Mouse (Mus musculus) hindbrain, embryonic 15.5 days (tissue): ENCODE data around the gene Cacna2d2. TPM values are rescaled to one million over a fixed set of nuclear protein-coding genes. Genes with fewer than 3 reads are reported as not detected.

Experiments used
- ATAC-seq: fragments of 200-750 bp; cut with Nextera tagmentation; 2 replicates; pipeline ENCODE4 v1.8.0; 2017; ENCODE audit warnings: low read depth, moderate number of reproducible peaks, moderate TSS enrichment; ENCODE audit not compliant: low FRiP score
- H3K27ac ChIP-seq: fragments of 300-500 bp; sonication (generic); replicated peaks from 2 replicates; pipeline ENCODE4 v1.5.1; 2015; ENCODE audit warnings: mild to moderate bottlenecking, inconsistent platforms
- H3K27me3 ChIP-seq: fragments of 300-500 bp; sonication (generic); 2 replicates; pipeline ENCODE4 v1.6.1; 2015; ENCODE audit warnings: control low read depth, inconsistent platforms
- H3K36me3 ChIP-seq: fragments of 300-500 bp; sonication (generic); 2 replicates; pipeline ENCODE4 v1.6.1; 2015; ENCODE audit warnings: control low read depth, inconsistent platforms
- H3K4me1 ChIP-seq: fragments of 300-500 bp; sonication (generic); replicated peaks from 2 replicates; pipeline ENCODE4 v1.6.1; 2015; ENCODE audit warnings: control low read depth, inconsistent platforms
- H3K4me2 ChIP-seq: fragments of 300-500 bp; sonication (generic); 2 replicates; pipeline ENCODE4 v1.6.1; 2015; ENCODE audit warnings: moderate library complexity, mild to moderate bottlenecking, inconsistent platforms
- H3K4me3 ChIP-seq: fragments of 300-500 bp; sonication (generic); 2 replicates; pipeline ENCODE4 v1.5.1; 2015; ENCODE audit warnings: mild to moderate bottlenecking, inconsistent platforms
- H3K9ac ChIP-seq: fragments of 300-500 bp; sonication (generic); 2 replicates; pipeline ENCODE4 v1.6.1; 2015; ENCODE audit warnings: inconsistent platforms
- H3K9me3 ChIP-seq: fragments of 300-500 bp; sonication (generic); 2 replicates; pipeline ENCODE4 v1.6.1; 2016; ENCODE audit warnings: control low read depth, inconsistent platforms
- WGBS: fragments of 180-500 bp; shearing (Covaris S2); methylation state at CpG from one replicate; pipeline ENCODE4 v1.1.7; 2015; 5-methylcytosine and 5-hydroxymethylcytosine counted together
- polyA plus RNA-seq: library from polyadenylated mRNA; unstranded; fragments of >200 nt; fragmentation: Nextera tagmentation; extraction: Ambion mirVana; gene quantifications from 2 replicates; pipeline ENCODE4 v1.2.1, GENCODE M21; 2015

Cacna2d2 gene
- polyA plus RNA-seq, 1 experiment from 2014 or later, result 10.7 TPM

DNA sequence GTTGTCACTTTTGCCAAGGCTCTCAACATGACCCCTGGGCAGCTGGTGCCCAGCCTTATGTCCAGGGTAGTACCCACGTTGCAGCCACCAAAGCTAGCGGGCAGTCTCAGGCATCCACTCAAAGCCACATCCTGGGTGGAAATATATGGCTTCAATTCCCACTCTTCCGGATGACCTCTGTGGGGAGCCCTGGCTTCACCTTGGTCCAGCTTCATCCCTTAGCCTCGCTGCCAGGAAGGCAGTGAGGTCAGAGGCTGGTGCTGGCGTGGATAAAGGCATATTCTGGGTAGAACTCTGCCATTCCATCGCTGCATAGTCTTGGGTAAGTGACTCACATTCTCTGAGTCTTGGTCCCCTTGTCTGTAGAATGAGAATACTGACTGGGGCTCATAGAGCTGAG is 85.4 kb downstream of the Cacna2d2 start:
- Histone ChIP-seq H3K36me3 (no peaks in the 10 kb centered on the region), H3K4me2 (no peak overlapping the region; the same call in 1 of the 2 replicates), H3K4me3 (no peak overlapping the region), H3K9me3 (no peaks in the 10 kb centered on the region), H3K4me1 (peaks cover 56% of the 10 kb centered on the region), H3K9ac (no peak overlapping the region), H3K27ac (peak overlapping the region; percentile 80), H3K27me3 (no peaks in the 10 kb centered on the region)
- no peak for ATAC-seq
- 53% methylated on average over 6 of the region's 6 CpGs for WGBS

DNA sequence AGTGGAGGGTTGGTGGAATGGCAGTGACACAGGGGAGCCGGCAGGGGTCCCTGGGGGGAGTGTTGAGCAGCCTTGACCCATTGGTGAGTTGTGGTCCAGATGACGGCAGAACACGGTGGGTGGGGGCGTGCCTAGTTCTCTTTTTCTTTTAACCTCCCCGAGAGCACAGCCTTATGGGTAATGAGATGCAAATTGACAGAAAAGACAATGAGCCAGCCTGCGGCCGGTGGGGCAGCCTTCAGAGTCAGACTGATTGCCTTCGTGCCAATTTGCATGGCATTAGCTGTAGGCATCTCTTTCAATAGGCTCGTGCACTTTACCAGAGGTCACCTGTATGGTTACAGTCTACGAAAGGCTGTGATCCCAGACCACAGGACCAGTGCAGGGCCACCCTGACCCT is 86.7 kb downstream of the Cacna2d2 start:
- peaks cover 47% of the 10 kb centered on the region for H3K4me1 ChIP-seq
- H3K27me3 ChIP-seq, result no peaks in the 10 kb centered on the region
- no peaks in the 10 kb centered on the region for H3K36me3 ChIP-seq
- no peak overlapping the region for H3K4me3 ChIP-seq
- WGBS, result 6% methylated on average over 10 of the region's 10 CpGs
- no peak overlapping the region for H3K27ac ChIP-seq
- no peak overlapping the region for H3K4me2 ChIP-seq
- no peaks in the 10 kb centered on the region for H3K9me3 ChIP-seq
- no peak overlapping the region for H3K9ac ChIP-seq
- no peak for ATAC-seq

DNA sequence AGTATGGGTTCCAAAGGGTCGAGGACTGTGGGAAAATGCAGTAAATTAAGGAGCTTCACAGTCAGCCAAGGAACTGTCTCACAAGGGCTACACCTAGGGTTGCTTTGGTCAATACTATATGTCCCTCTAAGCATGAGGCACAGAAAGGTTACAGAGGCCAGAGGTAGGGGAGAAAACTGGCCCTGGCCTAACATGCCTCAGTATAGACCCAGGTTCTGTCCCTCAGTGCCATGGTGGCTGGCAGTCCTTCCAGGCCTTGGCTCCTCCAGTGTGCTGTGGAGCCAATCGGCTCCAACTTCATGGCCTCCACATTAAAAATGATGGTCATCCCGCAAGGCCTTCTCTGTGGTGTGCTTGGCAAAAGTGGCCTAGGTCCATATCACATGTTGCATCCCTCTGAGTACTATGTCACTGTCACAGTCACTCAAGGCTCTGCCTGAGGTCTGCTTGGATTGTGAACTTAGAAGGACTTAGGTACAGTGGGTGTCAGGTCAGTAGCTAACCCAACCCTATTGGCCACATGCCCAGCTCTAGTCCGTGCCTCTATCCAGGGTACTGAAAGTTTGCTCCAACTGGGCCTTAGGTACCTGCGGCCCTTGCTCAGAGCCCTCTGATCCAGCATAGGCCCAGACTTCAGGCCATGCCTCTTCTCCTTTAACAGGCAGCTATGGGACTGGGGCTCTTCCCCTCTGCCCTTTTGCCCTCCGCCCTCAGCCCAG is 87.3 kb downstream of the Cacna2d2 start:
- no peak overlapping the region for H3K4me3 ChIP-seq
- ATAC-seq, result no peak
- no peaks in the 10 kb centered on the region for H3K27me3 ChIP-seq
- no peak overlapping the region for H3K4me2 ChIP-seq
- 70% methylated on average over 6 of the region's 6 CpGs for WGBS
- H3K9ac ChIP-seq, result no peak overlapping the region
- H3K36me3 ChIP-seq, result no peaks in the 10 kb centered on the region
- H3K9me3 ChIP-seq, result no peaks in the 10 kb centered on the region
- H3K27ac ChIP-seq, result no peak overlapping the region
- peaks cover 41% of the 10 kb centered on the region for H3K4me1 ChIP-seq

DNA sequence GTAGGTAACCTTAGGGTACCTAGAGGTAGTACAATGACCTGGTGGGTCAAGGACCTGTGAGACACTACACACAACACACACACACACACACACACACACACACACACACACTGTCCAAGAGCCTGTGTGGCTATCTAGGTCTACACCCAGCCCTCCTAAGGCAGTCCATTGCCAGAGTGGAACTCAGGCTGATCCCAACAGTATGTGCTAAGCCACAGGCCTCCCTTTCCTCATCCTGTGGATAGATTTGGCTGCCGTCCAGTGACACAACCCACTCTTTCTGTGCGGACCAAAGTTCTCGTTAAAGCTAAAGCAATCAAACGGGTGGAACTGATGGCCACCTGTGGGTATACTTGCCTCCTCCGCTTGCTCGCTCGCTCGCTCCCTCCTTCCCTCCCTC is 90.7 kb downstream of the Cacna2d2 start:
- no peak for ATAC-seq
- H3K9ac ChIP-seq, result no peak overlapping the region
- WGBS, result 48% methylated on average over 8 of the region's 8 CpGs
- H3K36me3 ChIP-seq, result no peaks in the 10 kb centered on the region
- no peaks in the 10 kb centered on the region for H3K27me3 ChIP-seq
- H3K4me2 ChIP-seq, result no peak overlapping the region
- H3K4me1 ChIP-seq, result peaks cover 29% of the 10 kb centered on the region
- H3K9me3 ChIP-seq, result no peaks in the 10 kb centered on the region
- H3K4me3 ChIP-seq, result no peak overlapping the region
- H3K27ac ChIP-seq, result no peak overlapping the region

DNA sequence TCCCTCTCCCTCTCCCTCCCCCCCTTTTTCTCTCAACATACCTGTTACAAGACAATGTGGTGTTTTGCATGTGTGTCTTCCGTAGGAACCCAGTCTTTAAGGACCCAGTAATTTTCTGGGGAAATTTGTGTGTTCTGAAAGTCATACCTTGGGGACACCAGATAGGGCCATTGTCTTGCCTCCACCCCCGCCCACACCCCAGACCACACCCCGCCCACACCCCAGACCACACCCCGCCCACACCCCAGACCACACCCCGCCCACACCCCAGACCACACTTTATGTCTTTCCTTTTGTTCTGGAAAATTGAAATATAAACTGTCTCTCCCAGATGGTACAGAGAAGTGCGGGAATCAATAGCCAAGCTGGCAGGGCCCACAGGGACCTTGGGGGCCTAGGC is 91.2 kb downstream of the Cacna2d2 start:
- no peak for ATAC-seq
- H3K4me1 ChIP-seq, result peaks cover 24% of the 10 kb centered on the region

DNA sequence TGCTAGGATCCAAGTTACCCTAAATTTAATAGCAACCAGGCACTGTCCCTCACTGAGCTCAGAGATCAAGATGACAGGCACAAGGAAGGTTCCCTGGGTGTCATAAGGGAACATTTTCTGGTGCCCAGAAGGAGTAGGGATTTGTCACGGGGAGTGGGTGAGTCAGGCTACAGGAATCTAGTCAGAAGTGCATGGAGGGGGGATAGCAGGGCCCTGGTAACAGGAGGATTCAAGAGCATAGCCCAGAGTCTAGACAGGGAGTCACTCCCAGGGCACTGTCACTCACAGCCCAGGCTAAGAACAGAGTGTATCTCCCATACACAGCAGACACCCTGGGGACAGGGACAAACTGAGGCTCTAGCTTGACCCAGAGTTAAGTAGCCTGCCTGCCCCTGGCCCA is 94.1 kb downstream of the Cacna2d2 start:
- Histone ChIP-seq H3K9ac (no peak overlapping the region), H3K4me1 (0 out of 2 replicates have a peak, but pooled peaks cover 13% of the 10 kb centered on the region), H3K27ac (no peak overlapping the region), H3K4me2 (no peak overlapping the region), H3K27me3 (no peaks in the 10 kb centered on the region), H3K36me3 (no peaks in the 10 kb centered on the region), H3K4me3 (no peak overlapping the region), H3K9me3 (no peaks in the 10 kb centered on the region)
- WGBS, result 57% methylated on average over 1 of the region's 1 CpGs
- ATAC-seq, result no peak

More for the DNA sequence above, 91.2 kb downstream of the Cacna2d2 start:
- Histone ChIP-seq H3K27me3 (no peaks in the 10 kb centered on the region), H3K9me3 (no peaks in the 10 kb centered on the region), H3K4me2 (no peak overlapping the region), H3K4me3 (no peak overlapping the region), H3K27ac (no peak overlapping the region), H3K9ac (no peak overlapping the region), H3K36me3 (no peaks in the 10 kb centered on the region)
- WGBS, result 69% methylated on average over 6 of the region's 6 CpGs

DNA sequence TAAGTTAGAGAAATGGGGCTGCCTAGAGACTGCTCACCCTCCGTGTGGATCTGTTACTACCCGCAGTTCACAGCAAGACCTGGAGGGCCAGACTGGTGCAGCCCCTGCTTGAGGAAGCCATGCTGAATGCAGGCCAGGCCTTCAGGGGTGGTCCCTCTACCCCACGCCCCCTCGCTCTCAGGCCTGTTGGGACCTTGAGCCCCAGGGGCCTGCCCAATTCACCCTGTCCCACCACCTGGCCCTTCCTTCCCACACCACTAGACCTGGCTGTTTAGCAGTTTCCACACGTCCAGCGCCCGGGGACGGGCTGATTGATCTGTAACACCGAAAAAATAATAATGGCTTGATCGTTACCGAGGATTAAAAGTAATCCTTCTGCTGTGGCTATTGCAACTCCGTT is 94.8 kb downstream of the Cacna2d2 start:
- 73% methylated on average over 12 of the region's 12 CpGs for WGBS
- no peak overlapping the region for H3K4me3 ChIP-seq
- no peaks in the 10 kb centered on the region for H3K27me3 ChIP-seq
- no peaks in the 10 kb centered on the region for H3K9me3 ChIP-seq
- ATAC-seq, result no peak
- H3K9ac ChIP-seq, result no peak overlapping the region
- 0 out of 2 replicates have a peak, but pooled peaks cover 13% of the 10 kb centered on the region for H3K4me1 ChIP-seq
- no peak overlapping the region for H3K4me2 ChIP-seq
- H3K36me3 ChIP-seq, result no peaks in the 10 kb centered on the region
- no peak overlapping the region for H3K27ac ChIP-seq

DNA sequence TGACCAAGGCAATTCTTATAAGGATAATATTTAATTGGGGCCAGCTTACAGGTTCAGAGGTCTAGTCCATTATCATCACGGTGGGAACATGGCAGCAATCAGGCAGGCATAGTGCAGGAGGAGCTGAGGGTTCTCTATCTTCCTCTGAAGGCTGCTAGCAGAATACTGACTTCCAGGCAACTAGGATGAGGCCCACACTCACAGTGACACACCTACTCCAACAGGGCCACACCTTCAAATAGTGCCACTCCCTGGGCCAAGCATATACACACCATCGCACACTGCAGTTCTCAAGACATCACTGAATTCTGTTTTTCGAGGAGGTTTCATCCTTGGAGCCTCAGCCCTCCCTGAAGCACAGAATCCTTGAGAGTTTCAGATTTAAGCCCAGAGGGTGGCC is 96.9 kb downstream of the Cacna2d2 start:
- 88% methylated on average over 3 of the region's 3 CpGs for WGBS
- no peak overlapping the region for H3K4me2 ChIP-seq
- no peak for ATAC-seq
- no peaks in the 10 kb centered on the region for H3K27me3 ChIP-seq
- H3K9me3 ChIP-seq, result no peaks in the 10 kb centered on the region
- H3K36me3 ChIP-seq, result no peaks in the 10 kb centered on the region
- H3K4me1 ChIP-seq, result peaks cover 9% of the 10 kb centered on the region; the same call in 1 of the 2 replicates
- no peak overlapping the region for H3K4me3 ChIP-seq
- H3K9ac ChIP-seq, result no peak overlapping the region
- H3K27ac ChIP-seq, result no peak overlapping the region

DNA sequence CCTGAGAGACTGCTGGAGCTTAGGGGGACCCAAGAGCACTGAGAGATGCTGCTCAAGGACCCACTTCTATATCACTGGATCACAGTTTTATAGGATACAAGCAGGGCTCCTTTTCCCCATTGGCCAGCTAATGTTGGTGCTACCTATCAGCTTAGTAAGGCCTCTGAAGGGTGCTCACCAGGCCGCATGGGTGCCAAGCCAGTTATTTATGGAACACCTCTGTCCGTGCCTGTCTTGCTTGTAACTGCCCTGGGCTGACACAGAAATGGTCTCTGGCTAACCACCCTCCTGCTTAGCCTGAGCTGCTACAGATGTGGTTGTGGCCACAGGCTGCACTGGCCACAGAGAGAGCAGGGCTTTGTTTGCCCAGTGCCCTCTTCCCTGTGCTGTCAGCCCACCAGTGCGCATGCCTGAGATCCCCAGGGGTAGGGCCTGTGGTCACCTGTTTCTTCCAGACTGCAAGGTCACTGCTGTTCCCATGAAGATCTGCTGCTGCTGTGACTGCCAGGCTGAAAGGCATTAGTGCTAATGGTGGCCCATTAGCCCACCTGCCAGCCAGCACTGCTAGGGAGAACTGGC is 101.4 kb downstream of the Cacna2d2 start:
- WGBS, result 86% methylated on average over 3 of the region's 3 CpGs
- H3K9me3 ChIP-seq, result no peaks in the 10 kb centered on the region
- H3K4me1 ChIP-seq, result peaks cover 25% of the 10 kb centered on the region
- no peak overlapping the region for H3K4me2 ChIP-seq
- H3K36me3 ChIP-seq, result no peaks in the 10 kb centered on the region
- no peaks in the 10 kb centered on the region for H3K27me3 ChIP-seq
- no peak overlapping the region for H3K4me3 ChIP-seq
- no peak for ATAC-seq
- H3K9ac ChIP-seq, result no peak overlapping the region
- peak overlapping the region; percentile 2; the same call in 1 of the 2 replicates for H3K27ac ChIP-seq

DNA sequence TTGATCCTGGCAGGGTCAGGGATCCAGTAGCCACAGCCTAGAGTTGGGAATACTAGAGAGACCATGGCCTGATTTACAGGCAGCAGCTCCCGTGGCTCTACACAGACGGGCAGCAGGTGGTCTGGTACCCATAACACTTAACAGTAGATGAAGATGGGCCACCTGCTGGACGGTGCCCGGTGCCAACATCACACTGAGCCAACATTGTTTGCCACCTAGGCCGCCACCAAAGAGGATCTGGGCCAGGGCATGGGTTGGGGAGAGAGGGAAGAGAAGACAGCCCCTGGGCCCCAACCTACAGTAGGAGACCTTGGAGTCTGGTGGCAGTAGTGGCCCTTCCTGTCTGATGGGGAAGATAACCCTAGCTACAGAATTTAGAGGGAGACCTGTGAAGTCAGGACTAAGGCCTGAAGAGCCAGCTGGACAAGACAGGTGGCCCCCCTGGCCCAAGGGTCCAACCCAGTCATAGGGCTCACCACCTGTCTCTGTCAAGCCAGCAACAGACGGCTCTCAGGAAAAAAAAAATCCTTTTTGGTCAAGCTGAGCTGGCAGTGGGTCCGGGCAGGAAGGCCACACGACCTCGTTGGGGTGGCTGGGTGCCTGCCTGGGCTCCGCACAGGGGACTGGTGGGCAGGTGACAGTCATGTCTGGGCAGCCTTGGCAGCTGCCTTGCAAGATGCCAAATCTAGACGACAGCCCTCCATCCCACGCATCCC is 102.9 kb downstream of the Cacna2d2 start:
- Histone ChIP-seq H3K4me2 (no peak overlapping the region), H3K27me3 (no peaks in the 10 kb centered on the region), H3K27ac (no peak overlapping the region), H3K9me3 (no peaks in the 10 kb centered on the region), H3K36me3 (no peaks in the 10 kb centered on the region), H3K4me3 (no peak overlapping the region), H3K4me1 (peaks cover 31% of the 10 kb centered on the region), H3K9ac (no peak overlapping the region)
- WGBS, result 73% methylated on average over 12 of the region's 12 CpGs
- no peak for ATAC-seq

DNA sequence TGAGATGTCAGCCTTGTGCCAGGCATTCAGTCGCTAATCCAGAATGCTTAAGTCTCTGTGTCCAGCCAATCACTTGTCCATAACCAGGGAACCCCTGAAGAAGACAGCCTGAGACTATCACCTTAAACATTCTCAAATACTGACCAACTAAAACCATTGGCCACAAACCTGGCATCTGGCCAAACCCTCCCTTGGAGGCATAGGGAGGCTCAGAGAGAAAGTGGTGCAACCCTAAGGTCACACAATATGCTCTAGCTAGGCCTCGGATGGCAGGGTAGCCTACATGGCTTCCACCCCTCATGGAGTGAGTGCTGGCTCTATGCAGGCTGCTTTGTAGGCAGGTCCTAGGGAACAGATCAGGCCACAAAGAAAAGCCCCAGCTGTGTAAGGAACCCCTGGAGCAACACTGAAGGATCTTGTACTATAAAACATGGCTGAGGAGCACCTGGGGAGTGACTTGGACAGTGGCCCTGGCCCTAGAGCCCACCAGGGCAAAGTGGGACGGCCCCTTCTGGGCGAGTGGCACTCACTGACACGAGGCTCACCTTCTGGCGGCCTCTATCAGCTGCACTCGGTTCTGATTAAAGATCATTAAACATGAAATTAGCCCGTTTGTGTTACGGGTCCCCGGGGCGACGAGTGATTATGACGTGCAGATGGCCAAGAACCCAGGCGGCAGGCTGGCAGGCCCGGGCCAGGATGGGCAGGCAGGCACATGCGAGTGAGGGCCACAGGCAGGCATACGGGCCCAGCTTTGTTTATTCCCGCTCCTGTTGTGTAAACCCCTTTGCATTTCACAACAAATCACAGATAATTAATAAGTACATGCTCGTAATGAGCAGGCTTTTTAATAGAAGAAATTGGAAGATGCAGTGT is 105.5 kb downstream of the Cacna2d2 start:
- Histone ChIP-seq H3K27ac (peak overlapping the region; percentile 70), H3K9ac (no peak overlapping the region), H3K9me3 (no peaks in the 10 kb centered on the region), H3K4me1 (peaks cover 57% of the 10 kb centered on the region), H3K27me3 (no peaks in the 10 kb centered on the region), H3K4me2 (no peak overlapping the region), H3K36me3 (no peaks in the 10 kb centered on the region), H3K4me3 (no peak overlapping the region)
- 0 out of 2 replicates have a peak, but pooled peaks have one; percentile 20 for ATAC-seq
- 41% methylated on average over 19 of the region's 19 CpGs for WGBS
